Mouse (Mus musculus) liver, embryonic 14.5 days (tissue): Measurements from ENCODE around the gene Wapl. TPM values are rescaled to one million over a fixed set of nuclear protein-coding genes. Genes with fewer than 3 reads are reported as not detected.

ENCODE experiments used
- ATAC-seq: fragments of 200-750 bp; cut with Nextera tagmentation; 2 replicates; pipeline ENCODE4 v1.8.0; 2017; ENCODE audit warnings: moderate number of reproducible peaks, mild to moderate bottlenecking, moderate library complexity; ENCODE audit not compliant: insufficient read depth
- DNase-seq, 3 experiments: peaks; one replicate each; pipeline ENCODE4 v3.0.0-alpha.2; 2012 to 2013; ENCODE audit warnings: low read depth in 3 of 3, low spot score in 3 of 3
- H3K27ac ChIP-seq: fragments of 300-500 bp; sonication (generic); 2 replicates; pipeline ENCODE4 v1.5.1; 2014; ENCODE audit warnings: moderate library complexity, mild to moderate bottlenecking, control low read depth, inconsistent platforms
- H3K27me3 ChIP-seq: fragments of 300-500 bp; sonication (generic); 2 replicates; pipeline ENCODE4 v1.6.1; 2014; ENCODE audit warnings: mild to moderate bottlenecking, low read length, moderate library complexity; ENCODE audit not compliant: control insufficient read depth, insufficient read depth
- H3K36me3 ChIP-seq: fragments of 300-500 bp; sonication (generic); replicated peaks from 2 replicates; pipeline ENCODE4 v1.6.1; 2014; ENCODE audit warnings: low read depth; ENCODE audit not compliant: control insufficient read depth, insufficient read depth
- H3K4me1 ChIP-seq, 2 experiments: fragments of 200-500 bp in 1 of 2; fragments of 300-500 bp in 1 of 2; sonication (generic) in 1 of 2; replicated peaks; 2 replicates each; pipeline ENCODE4 v1.6.1; 2012 to 2014; ENCODE audit warnings: antibody characterized with exemption in 1 of 2, inconsistent platforms in 1 of 2, low read length in 1 of 2; ENCODE audit not compliant: control insufficient read depth in 2 of 2, insufficient read depth in 2 of 2
- H3K4me2 ChIP-seq: fragments of 300-500 bp; sonication (generic); 2 replicates; pipeline ENCODE4 v1.6.1; 2014; ENCODE audit warnings: low read depth, mild to moderate bottlenecking, control low read depth, moderate library complexity
- H3K4me3 ChIP-seq, 2 experiments: fragments of 200-500 bp in 1 of 2; fragments of 300-500 bp in 1 of 2; sonication (generic) in 1 of 2; 2 replicates each; pipeline ENCODE4 v1.5.1; 2012 to 2014; ENCODE audit warnings: low read depth in 2 of 2, low read length in 2 of 2, mild to moderate bottlenecking in 2 of 2, control low read depth in 1 of 2, inconsistent platforms in 1 of 2, moderate library complexity in 1 of 2; ENCODE audit not compliant: insufficient read depth in 1 of 2
- H3K9ac ChIP-seq: fragments of 300-500 bp; sonication (generic); replicated peaks from 2 replicates; pipeline ENCODE4 v1.6.1; 2014; ENCODE audit warnings: mild to moderate bottlenecking, control low read depth, moderate library complexity
- H3K9me3 ChIP-seq: fragments of 300-500 bp; sonication (generic); 2 replicates; pipeline ENCODE4 v1.6.1; 2016; ENCODE audit warnings: low read length, mixed read lengths; ENCODE audit not compliant: control insufficient read depth
- CTCF ChIP-seq: IDR thresholded peaks from 2 replicates; pipeline ENCODE4 v1.5.1; 2016; ENCODE audit warnings: antibody characterized with exemption, low read depth, control low read depth
- EP300 ChIP-seq: IDR thresholded peaks from 2 replicates; pipeline ENCODE4 v1.6.1; 2016; ENCODE audit warnings: antibody characterized with exemption, low read depth
- WGBS: fragments of 180-500 bp; shearing (Covaris S2); extraction: QIAGEN DNeasy Blood & Tissue Kit; methylation state at CpG from one replicate; pipeline ENCODE4 v1.1.7; 2014; ENCODE audit not compliant: insufficient replicate concordance; 5-methylcytosine and 5-hydroxymethylcytosine counted together
- polyA plus RNA-seq, 2 experiments: library from polyadenylated mRNA; depleted of rRNA in 1 of 2; stranded (reverse) in 1 of 2; unstranded in 1 of 2; fragments of >200 nt; fragmentation: Nextera tagmentation in 1 of 2; extraction: Ambion mirVana in 1 of 2; gene quantifications; 2 replicates each; pipeline versions ENCODE4 v1.2.1 to v1.2.3; 2012 to 2014

Wapl gene
- polyA plus RNA-seq, 2 experiments, result 25.0 to 25.2 TPM

DNA sequence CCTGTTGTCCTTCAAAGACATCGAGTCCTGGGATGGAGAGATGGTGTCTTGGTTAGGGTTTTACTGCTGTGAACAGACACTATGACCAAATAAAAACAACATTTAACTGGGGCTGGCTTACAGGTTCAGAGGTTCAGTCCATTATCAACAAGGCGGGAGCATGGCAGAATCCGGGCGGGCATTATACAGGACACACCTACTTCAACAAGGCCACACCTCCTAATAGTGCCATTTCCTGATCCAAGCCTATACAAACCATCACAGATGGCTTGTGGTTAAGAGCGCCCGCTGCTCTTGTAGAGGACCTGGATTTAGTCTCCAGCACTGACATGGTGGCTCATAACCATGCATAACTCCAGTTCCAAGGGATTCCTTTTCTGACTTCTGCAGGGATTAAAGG is 96.7 kb downstream of the Wapl start:
- H3K9ac ChIP-seq, result no peak overlapping the region
- no peaks in the 10 kb centered on the region for H3K27me3 ChIP-seq
- H3K27ac ChIP-seq, result no peak overlapping the region
- 64% methylated on average over 6 of the region's 6 CpGs for WGBS
- peaks cover 0 to 6% of the 10 kb centered on the region in 2 experiments; a peak in 2 of 4 replicates for H3K4me1 ChIP-seq
- peak overlapping the region; percentile 84; the same call in 1 of the 2 replicates for H3K4me2 ChIP-seq
- no peaks in the 10 kb centered on the region for H3K36me3 ChIP-seq
- ATAC-seq (no peak), DNase-seq (no peak)
- TF ChIP-seq EP300, result no peak
- no peak for TF ChIP-seq CTCF
- H3K4me3 ChIP-seq, result no peak overlapping the region
- no peaks in the 10 kb centered on the region for H3K9me3 ChIP-seq

GRCm38 (mm10) chr14:34771601-34772000 is 97.9 kb downstream of the Wapl start:
- DNase-seq, result no peak
- ATAC-seq, result no peak
- H3K36me3 ChIP-seq, result no peaks in the 10 kb centered on the region
- TF ChIP-seq EP300, result no peak
- no peak for TF ChIP-seq CTCF
- H3K4me3 ChIP-seq, result no peak overlapping the region
- H3K9ac ChIP-seq, result no peak overlapping the region
- H3K4me1 ChIP-seq, result peaks cover 0 to 6% of the 10 kb centered on the region in 2 experiments; a peak in 2 of 4 replicates
- H3K27ac ChIP-seq, result no peak overlapping the region
- no peaks in the 10 kb centered on the region for H3K9me3 ChIP-seq
- no peaks in the 10 kb centered on the region for H3K27me3 ChIP-seq
- 23% methylated on average over 9 of the region's 9 CpGs for WGBS
- H3K4me2 ChIP-seq, result no peak overlapping the region

GRCm38 (mm10) chr14:34772132-34772531 is 98.4 kb downstream of the Wapl start:
- no peaks in the 10 kb centered on the region for H3K27me3 ChIP-seq
- no peak overlapping the region for H3K9ac ChIP-seq
- DNase-seq (no peak), ATAC-seq (no peak)
- H3K9me3 ChIP-seq, result no peaks in the 10 kb centered on the region
- no peak overlapping the region for H3K27ac ChIP-seq
- 43% methylated on average over 7 of the region's 7 CpGs for WGBS
- H3K4me1 ChIP-seq, result peaks cover 0 to 6% of the 10 kb centered on the region in 2 experiments; a peak in 2 of 4 replicates
- TF ChIP-seq CTCF (no peak), EP300 (no peak)
- H3K36me3 ChIP-seq, result no peaks in the 10 kb centered on the region
- no peak overlapping the region for H3K4me3 ChIP-seq
- no peak overlapping the region for H3K4me2 ChIP-seq

GRCm38 (mm10) chr14:34773681-34774080 is 100.0 kb downstream of the Wapl start:
- no peaks in the 10 kb centered on the region for H3K36me3 ChIP-seq
- peaks cover 0 to 4% of the 10 kb centered on the region in 2 experiments; a peak in 2 of 4 replicates for H3K4me1 ChIP-seq
- no peak for DNase-seq
- H3K4me3 ChIP-seq, result no peak overlapping the region
- no peak overlapping the region for H3K27ac ChIP-seq
- ATAC-seq, result no peak
- no peaks in the 10 kb centered on the region for H3K27me3 ChIP-seq
- no peak overlapping the region for H3K4me2 ChIP-seq
- WGBS, result 59% methylated on average over 3 of the region's 3 CpGs
- H3K9me3 ChIP-seq, result no peaks in the 10 kb centered on the region
- TF ChIP-seq EP300 (no peak), CTCF (no peak)
- H3K9ac ChIP-seq, result no peak overlapping the region

DNA sequence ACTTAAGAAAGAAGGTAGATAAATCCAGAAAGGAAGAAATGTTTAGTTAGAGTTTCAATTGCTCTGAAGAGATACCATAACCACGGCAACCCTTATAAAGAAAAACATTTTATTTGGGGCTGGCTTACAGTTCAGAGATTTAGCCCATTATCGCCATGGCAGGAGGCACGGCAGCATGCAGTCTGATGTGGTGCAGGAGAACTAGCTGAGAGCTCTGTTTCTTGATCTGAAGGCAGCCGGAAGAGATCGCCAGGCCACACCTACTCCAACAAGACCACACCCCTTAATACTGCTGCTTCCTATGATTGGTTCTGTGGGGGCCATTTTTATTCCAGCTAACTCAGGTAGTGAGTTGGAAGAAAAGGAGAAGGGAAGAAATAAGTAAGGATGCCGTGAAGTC is 100.5 kb downstream of the Wapl start:
- no peak for ATAC-seq
- TF ChIP-seq CTCF, result no peak
- no peak for TF ChIP-seq EP300
- H3K4me3 ChIP-seq, result no peak overlapping the region
- H3K27ac ChIP-seq, result no peak overlapping the region
- 64% methylated on average over 6 of the region's 6 CpGs for WGBS
- no peak for DNase-seq
- no peaks in the 10 kb centered on the region for H3K9me3 ChIP-seq
- H3K4me2 ChIP-seq, result no peak overlapping the region
- H3K36me3 ChIP-seq, result no peaks in the 10 kb centered on the region
- H3K4me1 ChIP-seq, result peaks cover 0 to 4% of the 10 kb centered on the region in 2 experiments; a peak in 2 of 4 replicates
- no peak overlapping the region for H3K9ac ChIP-seq
- H3K27me3 ChIP-seq, result no peaks in the 10 kb centered on the region
